Mouse (Mus musculus): ENCODE results near the gene Vmn2r55. TPM values are rescaled to one million over a fixed set of nuclear protein-coding genes. Genes with fewer than 3 reads are reported as not detected.
"Not testable (repeated sequence)": the region's sequence is repeated elsewhere in the genome, so short reads cannot be mapped to it uniquely, and the experiment has no call there.

Vmn2r55 gene
- not detected for total RNA-seq (2021)
- long read RNA-seq, experiment 1, result 0 reads
- long read RNA-seq, experiment 2, result 0 reads

DNA sequence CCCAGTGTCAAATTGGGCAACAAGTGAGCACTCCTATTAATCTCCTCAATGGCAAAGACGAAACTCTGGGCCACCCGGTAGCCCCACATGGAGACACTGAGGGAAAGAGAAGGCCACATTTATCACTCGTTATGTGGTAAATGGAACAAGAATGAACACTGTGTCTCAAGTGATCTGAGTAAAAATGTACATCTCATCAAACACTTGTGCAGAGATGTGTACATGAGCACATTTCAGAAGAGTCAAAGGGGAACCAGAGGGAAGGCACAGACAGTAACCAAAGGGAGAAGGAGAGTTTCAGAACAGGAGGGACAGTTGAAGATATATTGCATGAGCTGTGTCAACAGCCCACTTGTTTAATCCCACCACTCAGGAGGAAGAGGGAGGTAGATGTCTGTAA is at the start of gene Vmn2r55:
TSS of gene Vmn2r55 (minus strand) at position 101 of the 400 bp plus-strand sequence.
- DNase-seq (ENCODE audit: low spot score in 2 of 2); H3K27ac ChIP-seq; H3K4me3 ChIP-seq: not testable (repeated sequence)

DNA sequence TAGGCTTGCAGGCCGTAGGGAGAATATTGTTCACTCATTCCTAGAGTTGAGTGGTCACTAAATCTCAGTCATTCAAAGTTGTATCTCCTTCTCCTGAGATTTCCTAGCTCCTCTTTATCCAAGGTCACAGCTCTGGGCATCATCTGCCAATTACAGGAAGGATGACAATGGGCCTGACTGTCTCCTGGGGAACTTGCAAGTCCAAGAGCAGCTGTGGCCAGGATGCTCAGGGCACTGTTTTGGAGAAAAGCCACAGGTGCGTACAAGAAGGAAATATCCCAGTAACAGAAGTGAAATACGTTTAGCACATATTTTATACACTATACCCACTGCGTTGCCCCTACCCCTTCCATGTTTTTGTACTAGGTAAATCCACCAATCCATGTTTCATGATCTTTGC is 44.6 kb downstream of the Vmn2r55 start, which contains the start of gene Vmn2r54:
TSS of gene Vmn2r54 (minus strand) at position 101 of the 400 bp plus-strand sequence.
- not testable (repeated sequence) for DNase-seq (ENCODE audit: low spot score in 2 of 2)

DNA sequence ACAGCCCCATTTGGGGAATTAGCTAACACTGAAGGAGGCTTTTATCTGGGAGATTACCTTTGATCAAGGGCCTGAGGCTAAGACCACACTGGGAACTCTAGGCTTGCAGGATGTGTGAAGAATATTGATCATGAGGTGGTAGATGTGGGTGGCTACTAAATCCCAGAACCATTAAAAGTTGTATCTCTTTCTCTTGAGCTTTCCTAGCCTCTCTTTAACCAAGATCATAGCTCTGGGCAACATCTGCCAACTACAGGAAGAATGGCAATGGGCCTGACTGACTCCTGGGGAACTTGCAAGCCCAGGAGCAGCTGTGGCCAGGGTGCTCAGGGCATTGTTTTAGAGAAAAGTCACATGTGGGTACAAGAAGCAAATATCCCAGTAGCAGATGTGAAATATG is 76.1 kb downstream of the Vmn2r55 start, which contains the start of gene Vmn2r53:
TSS of gene Vmn2r53 (minus strand) at position 101 of the 400 bp plus-strand sequence.
- TF ChIP-seq CTCF (conservative IDR thresholded peaks at IDR 0.05), result no peak
- Histone ChIP-seq H3K4me3 (no peak within 1 kb of the TSS), H3K27ac (no peak within 1 kb of the TSS)
- no peak for DNase-seq (ENCODE audit: low spot score in 2 of 2)

More for the DNA sequence above, 44.6 kb downstream of the Vmn2r55 start, which contains the start of gene Vmn2r54:
- not testable (repeated sequence) for H3K4me3 ChIP-seq, H3K27ac ChIP-seq

Other genes starting within 250 kb of the Vmn2r55 start
- 10 to 100 TPM; 11.7 to 14.6 TPM for gene Zfp606, start 206.7 kb downstream of the Vmn2r55 start, total RNA-seq (2021)
- not detected for gene 2900092C05Rik, start 172.5 kb downstream of the Vmn2r55 start, total RNA-seq (2021)
- gene Vmn2r53, start 76.2 kb downstream of the Vmn2r55 start, total RNA-seq (2021), result under 1 TPM; 0.02 to 0.05 TPM
- not detected for gene Vmn2r54, start 44.7 kb downstream of the Vmn2r55 start, total RNA-seq (2021)
- under 1 TPM in 1 of 2 experiments, not detected in 1; 0.15 TPM for gene Vmn2r56, start 50.0 kb upstream of the Vmn2r55 start, total RNA-seq (2021)
- gene Zscan18, start 118.6 kb upstream of the Vmn2r55 start, total RNA-seq (2021), result 10 to 100 TPM; 24.8 to 25.0 TPM
- 10 to 100 TPM; 23.2 to 23.6 TPM for gene Zfp329, start 133.9 kb upstream of the Vmn2r55 start, total RNA-seq (2021)
- gene Zfp110, start 149.8 kb upstream of the Vmn2r55 start, total RNA-seq (2021), result 10 to 100 TPM; 14.5 to 15.8 TPM
- 1 to 10 TPM; 6.7 to 6.8 TPM for gene Zfp128, start 196.2 kb upstream of the Vmn2r55 start, total RNA-seq (2021)
- 10 to 100 TPM; 13.9 to 17.7 TPM for gene Zscan22, start 212.8 kb upstream of the Vmn2r55 start, total RNA-seq (2021)
- gene Rps5, start 237.3 kb upstream of the Vmn2r55 start, total RNA-seq (2021), result 100 to 1,000 TPM; 401 to 427 TPM
- 1 to 10 TPM in 1 of 2 experiments, under 1 TPM in 1; 0.64 to 1.2 TPM for gene Rnf225, start 242.4 kb upstream of the Vmn2r55 start, total RNA-seq (2021)

All from layer of hippocampus, adult 2 months (tissue).